Mouse (Mus musculus) erythroblast, embryonic 14.5 days (primary cell): ENCODE results near the gene Susd6. TPM values are rescaled to one million over a fixed set of nuclear protein-coding genes. Genes with fewer than 3 reads are reported as not detected.

ENCODE experiments used
- H3K27me3 ChIP-seq: 2 replicates; pipeline ENCODE4 v1.6.1; 2012; ENCODE audit warnings: inconsistent platforms; ENCODE audit not compliant: control insufficient read depth
- H3K36me3 ChIP-seq: 2 replicates; pipeline ENCODE4 v1.6.1; 2012; ENCODE audit warnings: mild to moderate bottlenecking, inconsistent platforms; ENCODE audit not compliant: control insufficient read depth
- H3K4me1 ChIP-seq: 2 replicates; pipeline ENCODE4 v1.6.1; 2012; ENCODE audit warnings: inconsistent platforms; ENCODE audit not compliant: control insufficient read depth
- H3K4me3 ChIP-seq: replicated peaks from 2 replicates; pipeline ENCODE3; 2012; ENCODE audit warnings: moderate library complexity, mild to moderate bottlenecking, inconsistent platforms
- H3K9me3 ChIP-seq: 2 replicates; pipeline ENCODE4 v1.6.1; 2012; ENCODE audit warnings: low read length, inconsistent platforms, mixed read lengths; ENCODE audit not compliant: control insufficient read depth
- GATA1 ChIP-seq: IDR thresholded peaks from 2 replicates; pipeline ENCODE4 v1.6.1; 2012; ENCODE audit warnings: low read length, inconsistent platforms, mixed read lengths
- TAL1 ChIP-seq: IDR thresholded peaks from 3 replicates; pipeline ENCODE4 v1.6.1; 2012; ENCODE audit warnings: low read length, inconsistent platforms, mixed read lengths
- polyA plus RNA-seq: library from polyadenylated mRNA; stranded (reverse); fragments of >175 nt; gene quantifications from 2 replicates; pipeline ENCODE4 v1.2.3, GENCODE M21; 2012

Susd6 gene
- polyA plus RNA-seq, 1 experiment: 1.2 TPM

GRCm38 (mm10) chr12:80791571-80792444 is 1.5 kb downstream of the Susd6 start:
- Histone ChIP-seq H3K9me3 (no peaks in the 10 kb centered on the region), H3K4me3 (peak overlapping the region; percentile 100), H3K27me3 (no peaks in the 10 kb centered on the region), H3K4me1 (peaks cover 68% of the 10 kb centered on the region), H3K36me3 (peaks cover 39% of the 10 kb centered on the region)
- TF ChIP-seq GATA1 (no peak), TAL1 (no peak)

GRCm38 (mm10) chr12:80792867-80793266 is 2.6 kb downstream of the Susd6 start:
- peaks cover 46% of the 10 kb centered on the region for H3K36me3 ChIP-seq
- H3K4me3 ChIP-seq: peak overlapping the region; percentile 100
- H3K9me3 ChIP-seq: no peaks in the 10 kb centered on the region
- no peak for TF ChIP-seq GATA1
- no peak for TF ChIP-seq TAL1
- H3K4me1 ChIP-seq: peaks cover 61% of the 10 kb centered on the region
- H3K27me3 ChIP-seq: no peaks in the 10 kb centered on the region

GRCm38 (mm10) chr12:80793535-80793934 is 3.2 kb downstream of the Susd6 start:
- no peaks in the 10 kb centered on the region for H3K9me3 ChIP-seq
- peak overlapping the region; percentile 2 for H3K4me3 ChIP-seq
- peaks cover 51% of the 10 kb centered on the region for H3K36me3 ChIP-seq
- H3K27me3 ChIP-seq: no peaks in the 10 kb centered on the region
- TF ChIP-seq GATA1: no peak
- TF ChIP-seq TAL1: no peak
- H3K4me1 ChIP-seq: peaks cover 57% of the 10 kb centered on the region

- H3K36me3 ChIP-seq: peaks cover 53% of the 10 kb centered on the region
- H3K4me1 ChIP-seq: peaks cover 55% of the 10 kb centered on the region
- TF ChIP-seq TAL1 (no peak), GATA1 (no peak)
- no peaks in the 10 kb centered on the region for H3K9me3 ChIP-seq
- H3K27me3 ChIP-seq: no peaks in the 10 kb centered on the region
- H3K4me3 ChIP-seq: no peak overlapping the region
These were observed 4.2 kb downstream of the Susd6 start for GRCm38 (mm10) chr12:80794522-80794921.

- H3K36me3 ChIP-seq: peaks cover 55% of the 10 kb centered on the region
- H3K9me3 ChIP-seq: no peaks in the 10 kb centered on the region
- no peaks in the 10 kb centered on the region for H3K27me3 ChIP-seq
- TF ChIP-seq GATA1 (no peak), TAL1 (no peak)
- peaks cover 50% of the 10 kb centered on the region for H3K4me1 ChIP-seq
- H3K4me3 ChIP-seq: no peak overlapping the region
These were observed 4.8 kb downstream of the Susd6 start for GRCm38 (mm10) chr12:80794935-80795785.

- TF ChIP-seq GATA1 (no peak), TAL1 (no peak)
- H3K9me3 ChIP-seq: no peaks in the 10 kb centered on the region
- H3K4me3 ChIP-seq: no peak overlapping the region
- no peaks in the 10 kb centered on the region for H3K27me3 ChIP-seq
- H3K4me1 ChIP-seq: peaks cover 44% of the 10 kb centered on the region
- H3K36me3 ChIP-seq: peaks cover 69% of the 10 kb centered on the region
These were observed 8.0 kb downstream of the Susd6 start for GRCm38 (mm10) chr12:80798271-80798670.

GRCm38 (mm10) chr12:80800156-80800555 is 9.8 kb downstream of the Susd6 start:
- H3K27me3 ChIP-seq: no peaks in the 10 kb centered on the region
- peaks cover 42% of the 10 kb centered on the region for H3K4me1 ChIP-seq
- H3K9me3 ChIP-seq: no peaks in the 10 kb centered on the region
- peaks cover 58% of the 10 kb centered on the region for H3K36me3 ChIP-seq
- no peak overlapping the region for H3K4me3 ChIP-seq
- TF ChIP-seq GATA1 (no peak), TAL1 (no peak)

GRCm38 (mm10) chr12:80801443-80801842 is 11.1 kb downstream of the Susd6 start:
- no peak for TF ChIP-seq GATA1
- TF ChIP-seq TAL1: no peak

GRCm38 (mm10) chr12:80803924-80804323 is 13.6 kb downstream of the Susd6 start:
- no peak for TF ChIP-seq GATA1
- TF ChIP-seq TAL1: no peak
- H3K4me3 ChIP-seq: no peak overlapping the region
- H3K4me1 ChIP-seq: peaks cover 53% of the 10 kb centered on the region
- H3K27me3 ChIP-seq: no peaks in the 10 kb centered on the region
- peaks cover 59% of the 10 kb centered on the region for H3K36me3 ChIP-seq
- H3K9me3 ChIP-seq: no peaks in the 10 kb centered on the region

More at GRCm38 (mm10) chr12:80801443-80801842, 11.1 kb downstream of the Susd6 start:
- Histone ChIP-seq H3K4me3 (no peak overlapping the region), H3K27me3 (no peaks in the 10 kb centered on the region), H3K9me3 (no peaks in the 10 kb centered on the region), H3K4me1 (peaks cover 47% of the 10 kb centered on the region), H3K36me3 (peaks cover 57% of the 10 kb centered on the region)
